Mouse (Mus musculus): Measurements from ENCODE around the gene Tgfa.

DNA sequence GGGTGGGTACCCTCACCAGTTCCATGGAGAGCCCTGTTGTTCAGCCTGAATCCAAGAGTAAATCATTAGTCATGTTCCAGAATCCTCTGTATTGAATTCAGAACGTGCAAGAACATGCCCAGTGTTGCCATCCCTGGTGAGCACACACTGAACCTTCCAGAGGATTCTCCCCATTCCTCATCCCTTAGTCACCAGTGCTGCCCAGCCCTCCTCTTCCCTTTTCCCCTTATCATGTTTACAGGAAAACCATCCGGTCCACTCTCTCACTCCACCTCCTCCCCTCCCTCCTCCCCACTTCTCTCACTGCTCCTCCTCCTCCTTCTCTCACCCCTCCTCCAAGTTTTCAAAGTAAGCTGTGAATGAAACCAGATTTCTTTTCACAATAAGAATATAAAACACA, 14.4 kb upstream of the Tgfa start:
- no peak for TF ChIP-seq CTCF (IDR thresholded peaks at IDR 0.05; ENCODE audit: borderline replicate concordance, insufficient read depth, low read depth, low read length)
- TF ChIP-seq POLR2A (IDR thresholded peaks at IDR 0.05; ENCODE audit: borderline replicate concordance, insufficient read depth, low read length), result no peak

All from cerebellum, adult 2 months (tissue).